Mouse (Mus musculus) MEL (cell line): ENCODE measurements around the gene Grid1. TPM values are rescaled to one million over a fixed set of nuclear protein-coding genes. Genes with fewer than 3 reads are reported as not detected.

Source experiments
- DNase-seq: peaks from one replicate; pipeline ENCODE4 v3.0.0; 2011; ENCODE audit warnings: low read depth, low spot score
- H3K27ac ChIP-seq: 2 replicates; pipeline ENCODE4 v1.5.1; 2012; ENCODE audit warnings: low read depth, mild to moderate bottlenecking, control low read depth, low read length, moderate library complexity; ENCODE audit not compliant: control insufficient read depth
- H3K27me3 ChIP-seq, 2 experiments: fragments of 150-350 bp in 1 of 2; sonication (generic) in 1 of 2; 2 replicates each; pipeline ENCODE4 v1.6.1; 2012; ENCODE audit warnings: low read length in 2 of 2, mild to moderate bottlenecking in 2 of 2, improper control_type of control experiment in 1 of 2, moderate library complexity in 1 of 2; ENCODE audit not compliant: insufficient read depth in 2 of 2, control insufficient read depth in 1 of 2
- H3K36me3 ChIP-seq, 2 experiments: 2 replicates each; pipeline ENCODE4 v1.6.1; 2012 to 2014; ENCODE audit warnings: low read length in 2 of 2, improper control_type of control experiment in 1 of 2, inconsistent platforms in 1 of 2, mild to moderate bottlenecking in 1 of 2; ENCODE audit not compliant: insufficient read depth in 2 of 2, control insufficient read depth in 1 of 2
- H3K4me1 ChIP-seq, 2 experiments: fragments of 150-350 bp in 1 of 2; sonication (generic) in 1 of 2; 2 replicates each; pipeline ENCODE4 v1.6.1; 2012; ENCODE audit warnings: low read length in 2 of 2, improper control_type of control experiment in 1 of 2, mild to moderate bottlenecking in 1 of 2; ENCODE audit not compliant: insufficient read depth in 2 of 2, control insufficient read depth in 1 of 2
- H3K4me3 ChIP-seq, 2 experiments: fragments of 150-350 bp in 1 of 2; sonication (generic) in 1 of 2; 2 replicates each; pipeline ENCODE4 v1.5.1; 2012; ENCODE audit warnings: low read depth in 2 of 2, low read length in 2 of 2, mild to moderate bottlenecking in 2 of 2, moderate library complexity in 2 of 2, control low read depth in 1 of 2, improper control_type of control experiment in 1 of 2; ENCODE audit not compliant: control insufficient read depth in 1 of 2, insufficient read depth in 1 of 2
- H3K79me2 ChIP-seq: 2 replicates; pipeline ENCODE4 v1.6.1; 2012; ENCODE audit warnings: mild to moderate bottlenecking, low read length, moderate library complexity; ENCODE audit not compliant: control insufficient read depth, poor library complexity, insufficient read depth
- H3K9ac ChIP-seq: 2 replicates; pipeline ENCODE4 v1.6.1; 2012; ENCODE audit warnings: low read depth, mild to moderate bottlenecking, control low read depth, low read length, moderate library complexity; ENCODE audit not compliant: control insufficient read depth, poor library complexity, severe bottlenecking
- H3K9me3 ChIP-seq: fragments of 150-350 bp; sonication (generic); replicated peaks from 2 replicates; pipeline ENCODE4 v1.6.1; 2012; ENCODE audit warnings: mild to moderate bottlenecking, low read length, improper control_type of control experiment, moderate library complexity; ENCODE audit not compliant: insufficient read depth
- CHD1 ChIP-seq: IDR thresholded peaks from 2 replicates; pipeline ENCODE4 v1.6.1; 2012; ENCODE audit warnings: low read depth, mild to moderate bottlenecking, inconsistent platforms, low read length, improper control_type of control experiment
- EP300 ChIP-seq, 2 experiments: IDR thresholded peaks; 2 replicates each; pipeline ENCODE4 v1.6.1; 2011; ENCODE audit warnings: improper control_type of control experiment in 2 of 2, low read length in 2 of 2, low read depth in 1 of 2, mild to moderate bottlenecking in 1 of 2
- ETS1 ChIP-seq: IDR thresholded peaks from 2 replicates; pipeline ENCODE4 v1.6.1; 2012; ENCODE audit warnings: low read depth, mild to moderate bottlenecking, inconsistent platforms, low read length, improper control_type of control experiment, moderate library complexity
- GATA1 ChIP-seq: IDR thresholded peaks from 2 replicates; pipeline ENCODE4 v1.6.1; 2011; ENCODE audit warnings: low read depth, low read length, improper control_type of control experiment
- HCFC1 ChIP-seq: IDR thresholded peaks from 2 replicates; pipeline ENCODE4 v1.6.1; 2012; ENCODE audit warnings: low read depth, mild to moderate bottlenecking, inconsistent platforms, low read length, improper control_type of control experiment, moderate library complexity
- JUND ChIP-seq: IDR thresholded peaks from 2 replicates; pipeline ENCODE4 v1.6.1; 2011; ENCODE audit warnings: low read depth, mild to moderate bottlenecking, improper control_type of control experiment, low read length
- KAT2A ChIP-seq: conservative IDR thresholded peaks from 2 replicates; pipeline ENCODE4 v1.6.1; 2012; ENCODE audit warnings: low read depth, low read length, improper control_type of control experiment, inconsistent platforms
- MAFK ChIP-seq: IDR thresholded peaks from 2 replicates; pipeline ENCODE4 v1.6.1; 2011; ENCODE audit warnings: low read depth, mild to moderate bottlenecking, low read length, improper control_type of control experiment, borderline replicate concordance
- MEF2A ChIP-seq: IDR thresholded peaks from 2 replicates; pipeline ENCODE4 v1.6.1; 2014; ENCODE audit warnings: low read depth, mild to moderate bottlenecking, inconsistent platforms, low read length, improper control_type of control experiment; ENCODE audit not compliant: poor library complexity, insufficient replicate concordance, severe bottlenecking; ENCODE audit errors: extremely low read depth
- MXI1 ChIP-seq: IDR thresholded peaks from 2 replicates; pipeline ENCODE4 v1.6.1; 2011; ENCODE audit warnings: mild to moderate bottlenecking, low read depth, low read length, improper control_type of control experiment
- MYB ChIP-seq: IDR thresholded peaks from 2 replicates; pipeline ENCODE4 v1.6.1; 2011; ENCODE audit warnings: mild to moderate bottlenecking, low read depth, low read length, improper control_type of control experiment
- MYC ChIP-seq: IDR thresholded peaks from 2 replicates; pipeline ENCODE4 v1.6.1; 2011; ENCODE audit warnings: low read depth, mild to moderate bottlenecking, low read length, improper control_type of control experiment, moderate library complexity
- NELFE ChIP-seq: IDR thresholded peaks from 2 replicates; pipeline ENCODE4 v1.6.1; 2011; ENCODE audit warnings: low read depth, low read length, improper control_type of control experiment
- NRF1 ChIP-seq: IDR thresholded peaks from 2 replicates; pipeline ENCODE4 v1.6.1; 2014; ENCODE audit warnings: low read depth, mild to moderate bottlenecking, inconsistent platforms, low read length, improper control_type of control experiment, moderate library complexity; ENCODE audit not compliant: poor library complexity, insufficient read depth, severe bottlenecking
- POLR2AphosphoS5 ChIP-seq: IDR thresholded peaks from 2 replicates; pipeline ENCODE4 v1.6.1; 2012; ENCODE audit warnings: low read depth, borderline replicate concordance, mild to moderate bottlenecking, inconsistent platforms, low read length, moderate library complexity, mixed read lengths
- RAD21 ChIP-seq: IDR thresholded peaks from 2 replicates; pipeline ENCODE4 v1.6.1; 2011; ENCODE audit warnings: mild to moderate bottlenecking, low read depth, low read length, improper control_type of control experiment
- RCOR1 ChIP-seq: IDR thresholded peaks from 2 replicates; pipeline ENCODE4 v1.6.1; 2012; ENCODE audit warnings: low read depth, mild to moderate bottlenecking, inconsistent platforms, low read length, improper control_type of control experiment
- SIN3A ChIP-seq: IDR thresholded peaks from 2 replicates; pipeline ENCODE4 v1.6.1; 2012; ENCODE audit warnings: low read length, improper control_type of control experiment, inconsistent platforms
- TAL1 ChIP-seq: IDR thresholded peaks from 2 replicates; pipeline ENCODE4 v1.6.1; 2012; ENCODE audit warnings: mild to moderate bottlenecking, inconsistent platforms, low read length, moderate library complexity, mixed read lengths
- TBP ChIP-seq: IDR thresholded peaks from 2 replicates; pipeline ENCODE4 v1.8.0; 2011; ENCODE audit warnings: low read depth, low read length, improper control_type of control experiment
- TCF12 ChIP-seq: IDR thresholded peaks from 2 replicates; pipeline ENCODE4 v1.6.1; 2014; ENCODE audit warnings: low read depth, mild to moderate bottlenecking, inconsistent platforms, low read length, improper control_type of control experiment, moderate library complexity
- USF1 ChIP-seq: IDR thresholded peaks from 2 replicates; pipeline ENCODE4 v1.6.1; 2014; ENCODE audit warnings: low read depth, mild to moderate bottlenecking, inconsistent platforms, low read length, improper control_type of control experiment, moderate library complexity
- polyA plus RNA-seq, 2 experiments: library from polyadenylated mRNA; stranded (reverse) in 1 of 2; unstranded in 1 of 2; fragments of >175 nt in 1 of 2; fragments of >200 nt in 1 of 2; gene quantifications; 2 replicates each; pipeline versions ENCODE4 v1.2.1 to v1.2.4; 2012; ENCODE audit warnings: low replicate concordance in 2 of 2, low read depth in 1 of 2; ENCODE audit not compliant: insufficient read length in 2 of 2, insufficient read depth in 1 of 2, missing spikeins in 1 of 2
- total RNA-seq: library from RNA; depleted of rRNA; stranded (reverse); fragments of 300-350 nt; gene quantifications from 2 replicates; pipeline ENCODE4 v1.2.3, GENCODE M21; 2012

Grid1 gene
- total and polyA plus RNA-seq, 3 experiments, result not detected

DNA sequence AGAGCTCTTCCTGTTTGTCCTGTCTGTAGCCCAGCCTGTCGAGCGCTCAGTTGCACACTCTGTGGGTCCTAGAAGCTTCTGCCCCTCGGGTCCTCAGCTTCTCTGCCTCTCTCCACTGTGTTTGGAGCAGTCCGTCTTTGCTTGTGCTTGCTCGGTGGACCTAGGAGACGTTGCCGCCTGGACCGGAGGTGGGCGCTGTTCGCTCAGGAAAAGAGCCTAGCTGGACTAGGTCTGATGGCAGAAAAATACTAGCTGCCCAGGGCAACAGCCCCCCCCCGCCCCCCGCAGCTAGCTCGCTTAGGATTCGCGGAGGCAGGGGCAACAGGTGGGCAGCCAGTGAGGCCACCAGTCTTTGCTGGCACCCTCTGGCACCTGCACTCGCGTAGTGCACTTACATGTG lies 3.2 kb downstream of the Grid1 start:
- DNase-seq, result no peak
- TF ChIP-seq USF1 (no peak), MAFK (no peak), NELFE (no peak), NRF1 (no peak), MXI1 (no peak), GATA1 (no peak), TAL1 (no peak), KAT2A (no peak), JUND (no peak), SIN3A (no peak)
- H3K4me1 ChIP-seq, result no peaks in the 10 kb centered on the region

DNA sequence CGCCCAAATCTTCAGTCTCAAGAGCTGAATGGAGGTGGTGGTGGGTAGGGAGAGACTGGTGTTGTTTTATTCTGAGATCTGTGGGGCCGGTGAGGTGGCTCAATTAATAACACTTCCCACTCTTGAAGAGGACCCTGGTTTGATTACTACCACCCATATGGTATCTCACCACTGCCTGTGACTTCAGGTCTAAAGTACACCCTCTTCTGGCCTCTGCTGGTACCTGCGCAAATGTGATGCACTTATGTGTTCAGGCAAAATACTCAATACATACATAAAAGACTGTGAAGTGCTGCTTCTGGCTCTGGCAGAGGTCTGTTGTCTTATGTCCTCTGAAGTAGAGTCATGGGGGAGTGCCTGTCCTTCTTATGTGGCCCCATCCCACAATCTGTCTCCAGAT lies 4.3 kb downstream of the Grid1 start:
- Histone ChIP-seq H3K4me3 (no peak overlapping the region), H3K4me1 (no peaks in the 10 kb centered on the region), H3K27me3 (no peaks in the 10 kb centered on the region), H3K9ac (no peak overlapping the region), H3K79me2 (no peaks in the 10 kb centered on the region), H3K36me3 (no peaks in the 10 kb centered on the region), H3K9me3 (no peaks in the 10 kb centered on the region), H3K27ac (no peak overlapping the region)
- no peak for TF ChIP-seq EP300 (IDR thresholded peaks at IDR 0.05; ENCODE audit: low read depth in 1 of 2, low read length in 2 of 2)
- no peak for TF ChIP-seq CHD1
- no peak for TF ChIP-seq TCF12
- no peak for TF ChIP-seq POLR2AphosphoS5
- TF ChIP-seq MAFK, result no peak
- TF ChIP-seq HCFC1, result no peak
- TF ChIP-seq MYB, result no peak
- no peak for TF ChIP-seq MEF2A
- no peak for TF ChIP-seq TBP
- TF ChIP-seq RAD21, result no peak
- no peak for TF ChIP-seq ETS1
- no peak for TF ChIP-seq RCOR1
- no peak for TF ChIP-seq MYC
- no peak for DNase-seq

More for the DNA sequence above, 3.2 kb downstream of the Grid1 start:
- H3K9ac ChIP-seq, result no peak overlapping the region
- no peaks in the 10 kb centered on the region for H3K9me3 ChIP-seq
- H3K27ac ChIP-seq, result no peak overlapping the region
- no peaks in the 10 kb centered on the region for H3K79me2 ChIP-seq
- no peak overlapping the region for H3K4me3 ChIP-seq
- H3K27me3 ChIP-seq, result no peaks in the 10 kb centered on the region
- H3K36me3 ChIP-seq, result no peaks in the 10 kb centered on the region
